Mouse (Mus musculus) left cerebral cortex, adult 8-10 months (tissue): ENCODE results near the gene Pax8. TPM values are rescaled to one million over a fixed set of nuclear protein-coding genes. Genes with fewer than 3 reads are reported as not detected.

Source experiments
- total RNA-seq, 4 experiments: library from RNA; stranded (reverse); gene quantifications; 2 replicates each; pipeline ENCODE4 v1.2.4; 2022

The Pax8 gene
- total RNA-seq, 4 experiments from 2014 or later, result not detected

Other genes starting within 250 kb of the Pax8 start
- under 1 TPM in 2 of 4 experiments, not detected in 2; 0.13 to 0.19 TPM for gene Il1f5, start 198.6 kb downstream of the Pax8 start, total RNA-seq
- gene Il1f10, start 184.4 kb downstream of the Pax8 start, total RNA-seq, result not detected
- gene Il1rn, start 138.7 kb downstream of the Pax8 start, total RNA-seq, result not detected
- 1 to 10 TPM in 3 of 4 experiments, under 1 TPM in 1; 0.95 to 3.3 (median 1.8) TPM for gene Psd4, start 108.0 kb downstream of the Pax8 start, total RNA-seq